ENCODE assay signal across 7 mouse cellular contexts in genomic region chr12:83987242-83987582, GRCm38 (mm10). TPM values are rescaled to one million over a fixed set of nuclear protein-coding genes. Genes with fewer than 3 reads are reported as not detected.
DNase-seq lines count a peak whose midpoint lies in the region; ATAC-seq and TF ChIP-seq lines count a peak whose summit lies in the region.

No protein-coding gene starts in this region.

- H3K4me3 ChIP-seq in lung, adult 2 months (replicated peaks; ENCODE audit: extremely low read depth, low read depth, low read length): peak overlapping the region; percentile 71
- H3K4me3 ChIP-seq in forebrain, embryonic 11.5 days (ENCODE audit: low read depth, low read length): peak overlapping the region; percentile 53
- H3K4me3 ChIP-seq in limb, embryonic 10.5 days: peak overlapping the region; percentile 64
- H3K4me3 ChIP-seq in neural tube, embryonic 14.5 days (ENCODE audit: low read depth, low read length): peak overlapping the region; percentile 58

- TF ChIP-seq CTCF in lung, adult 2 months (IDR thresholded peaks at IDR 0.05; ENCODE audit: insufficient read depth, low read length): no peak

- H3K27ac ChIP-seq in forebrain, embryonic 11.5 days (ENCODE audit: low read depth, low read length): no peak overlapping the region
- H3K27ac ChIP-seq in limb, embryonic 10.5 days: peak overlapping the region; percentile 90
- peak overlapping the region; percentile 86 for H3K27ac ChIP-seq in neural tube, embryonic 14.5 days (ENCODE audit: low read depth, low read length)

- H3K27me3 ChIP-seq in forebrain, embryonic 11.5 days (ENCODE audit: control insufficient read depth, insufficient read depth, low read length): no peaks in the 10 kb centered on the region
- no peaks in the 10 kb centered on the region for H3K27me3 ChIP-seq in limb, embryonic 10.5 days (ENCODE audit: low read depth, poor library complexity, severe bottlenecking)
- H3K27me3 ChIP-seq in neural tube, embryonic 14.5 days (ENCODE audit: control insufficient read depth, insufficient read depth, low read length): no peaks in the 10 kb centered on the region

- 0 out of 2 replicates have a peak, but pooled peaks have one; percentile 9 for ATAC-seq in forebrain, embryonic 11.5 days (replicated peaks; ENCODE audit: low FRiP score)
- no peak for ATAC-seq in neural tube, embryonic 14.5 days (ENCODE audit: low read depth)

- no peak for DNase-seq in lung, adult 2 months
- DNase-seq in lung, postnatal 14 days: no peak
- no peak for DNase-seq in forebrain, embryonic 11.5 days (ENCODE audit: low spot score)
- DNase-seq in limb, embryonic 10.5 days (ENCODE audit: low spot score): no peak
- no peak for DNase-seq in spleen, adult 12 weeks (ENCODE audit: low spot score)
- no peak for DNase-seq in right cerebral cortex, postnatal 4 days

- peak overlapping the region; percentile 61 for H3K4me2 ChIP-seq in forebrain, embryonic 11.5 days (ENCODE audit: low read depth, low read length, severe bottlenecking)
- peak overlapping the region; percentile 58 for H3K4me2 ChIP-seq in neural tube, embryonic 14.5 days (ENCODE audit: low read depth, low read length)

- peak overlapping the region; percentile 73; the same call in 1 of the 2 replicates for H3K9ac ChIP-seq in forebrain, embryonic 11.5 days (ENCODE audit: low read length)
- peak overlapping the region; percentile 71; the same call in 1 of the 2 replicates for H3K9ac ChIP-seq in neural tube, embryonic 14.5 days (replicated peaks; ENCODE audit: low read depth, low read length)

- H3K36me3 ChIP-seq in forebrain, embryonic 11.5 days (ENCODE audit: control insufficient read depth, insufficient read depth, low read length): no peaks in the 10 kb centered on the region
- no peaks in the 10 kb centered on the region for H3K36me3 ChIP-seq in limb, embryonic 10.5 days
- H3K36me3 ChIP-seq in neural tube, embryonic 14.5 days (ENCODE audit: control insufficient read depth, insufficient read depth, low read length): no peaks in the 10 kb centered on the region

- 6% methylated on average over 8 of the region's 8 CpGs for WGBS in lung, adult 2 months
- WGBS in forebrain, embryonic 11.5 days: 41% methylated on average over 8 of the region's 8 CpGs
- 47% methylated on average over 8 of the region's 8 CpGs for WGBS in limb, embryonic 10.5 days
- WGBS in neural tube, embryonic 14.5 days: 37% methylated on average over 8 of the region's 8 CpGs

- TF ChIP-seq POLR2A in lung, adult 2 months (IDR thresholded peaks at IDR 0.05; ENCODE audit: borderline replicate concordance, extremely low read depth, low read depth, low read length): no peak

- no peaks in the 10 kb centered on the region for H3K9me3 ChIP-seq in forebrain, embryonic 11.5 days (ENCODE audit: control insufficient read depth, low read length)
- no peaks in the 10 kb centered on the region for H3K9me3 ChIP-seq in limb, embryonic 10.5 days (replicated peaks)
- H3K9me3 ChIP-seq in neural tube, embryonic 14.5 days (ENCODE audit: control insufficient read depth, low read length): no peaks in the 10 kb centered on the region

- H3K4me1 ChIP-seq in lung, adult 2 months (ENCODE audit: control insufficient read depth, insufficient read depth, low read length): peaks cover 5% of the 10 kb centered on the region; the same call in 1 of the 2 replicates
- 0 out of 2 replicates have a peak, but pooled peaks cover 3% of the 10 kb centered on the region for H3K4me1 ChIP-seq in forebrain, embryonic 11.5 days (replicated peaks; ENCODE audit: control insufficient read depth, insufficient read depth, low read length)
- peaks cover 10% of the 10 kb centered on the region for H3K4me1 ChIP-seq in limb, embryonic 10.5 days
- no peaks in the 10 kb centered on the region for H3K4me1 ChIP-seq in neural tube, embryonic 14.5 days (ENCODE audit: control insufficient read depth, insufficient read depth, low read length)

RNA-seq across cellular contexts. Expression of gene Acot2, which starts 0.4 kb away (rescaled TPM):
- 18.4 and 20.3 TPM in 2 replicates for polyA plus RNA-seq in lung, adult 2 months (2012; rRNA removed)
- 12.2 and 12.7 TPM in 2 replicates for polyA plus RNA-seq in forebrain, embryonic 11.5 days (2014; fragmentation: Nextera tagmentation; extraction: Ambion mirVana)
- polyA plus RNA-seq in limb, embryonic 10.5 days (2016; fragmentation: Nextera tagmentation; extraction: Ambion mirVana): 14.0 and 15.1 TPM in 2 replicates
- 11.3 and 13.7 TPM in 2 replicates for polyA plus RNA-seq in neural tube, embryonic 14.5 days (2014; fragmentation: Nextera tagmentation; extraction: Ambion mirVana)

RNA-seq across cellular contexts. Expression of gene Heatr4, which starts 2.6 kb away (rescaled TPM):
- 0.05 TPM in 1 of 2 replicates, not detected in the other for polyA plus RNA-seq in lung, adult 2 months (2012; rRNA removed)
- not detected in 2 replicates for polyA plus RNA-seq in forebrain, embryonic 11.5 days (2014; fragmentation: Nextera tagmentation; extraction: Ambion mirVana)
- polyA plus RNA-seq in limb, embryonic 10.5 days (2016; fragmentation: Nextera tagmentation; extraction: Ambion mirVana): not detected in 2 replicates
- polyA plus RNA-seq in neural tube, embryonic 14.5 days (2014; fragmentation: Nextera tagmentation; extraction: Ambion mirVana): not detected in 2 replicates

RNA-seq across cellular contexts. Expression of gene Acot1, which starts 22.1 kb away (rescaled TPM):
- polyA plus RNA-seq in lung, adult 2 months (2012; rRNA removed): 28.8 and 29.2 TPM in 2 replicates
- polyA plus RNA-seq in forebrain, embryonic 11.5 days (2014; fragmentation: Nextera tagmentation; extraction: Ambion mirVana): 34.1 and 42.7 TPM in 2 replicates
- 20.9 and 27.7 TPM in 2 replicates for polyA plus RNA-seq in limb, embryonic 10.5 days (2016; fragmentation: Nextera tagmentation; extraction: Ambion mirVana)
- 93.6 and 93.9 TPM in 2 replicates for polyA plus RNA-seq in neural tube, embryonic 14.5 days (2014; fragmentation: Nextera tagmentation; extraction: Ambion mirVana)

RNA-seq across cellular contexts. Expression of gene Riox1, which starts 36.8 kb away (rescaled TPM):
- 19.1 and 29.8 TPM in 2 replicates for polyA plus RNA-seq in lung, adult 2 months (2012; rRNA removed)
- polyA plus RNA-seq in forebrain, embryonic 11.5 days (2014; fragmentation: Nextera tagmentation; extraction: Ambion mirVana): 18.0 and 20.0 TPM in 2 replicates
- 18.5 and 21.9 TPM in 2 replicates for polyA plus RNA-seq in limb, embryonic 10.5 days (2016; fragmentation: Nextera tagmentation; extraction: Ambion mirVana)
- polyA plus RNA-seq in neural tube, embryonic 14.5 days (2014; fragmentation: Nextera tagmentation; extraction: Ambion mirVana): 10.5 and 12.6 TPM in 2 replicates

RNA-seq across cellular contexts. Expression of gene Acot4, which starts 51.0 kb away (rescaled TPM):
- 0.40 TPM in 2 replicates for polyA plus RNA-seq in lung, adult 2 months (2012; rRNA removed)
- polyA plus RNA-seq in forebrain, embryonic 11.5 days (2014; fragmentation: Nextera tagmentation; extraction: Ambion mirVana): 0.31 TPM in 1 of 2 replicates, not detected in the other
- 0.15 and 0.16 TPM in 2 replicates for polyA plus RNA-seq in limb, embryonic 10.5 days (2016; fragmentation: Nextera tagmentation; extraction: Ambion mirVana)
- 0.47 and 0.59 TPM in 2 replicates for polyA plus RNA-seq in neural tube, embryonic 14.5 days (2014; fragmentation: Nextera tagmentation; extraction: Ambion mirVana)
